Mouse (Mus musculus) adrenal gland, postnatal 4 days (tissue): ENCODE measurements around the gene Smc1a. TPM values are rescaled to one million over a fixed set of nuclear protein-coding genes. Genes with fewer than 3 reads are reported as not detected.

Source experiments
- DNase-seq, 2 experiments: peaks; one replicate each; pipeline ENCODE4 v3.0.0; 2021 to 2022; ENCODE audit warnings: low spot score in 2 of 2, mixed read lengths in 2 of 2
- long read RNA-seq, 2 experiments: library from polyadenylated mRNA; stranded (forward); transcript quantifications; one replicate each; pipeline ENCODE4 v2.0.0; 2021
- total RNA-seq, 2 experiments: library from RNA; stranded (reverse); gene quantifications; 2 replicates each; pipeline ENCODE4 v1.2.3; 2021

Smc1a gene
- 10 to 100 TPM; 75.4 to 85.8 TPM for total RNA-seq
- long read RNA-seq, experiment 1, full-length matches to known transcripts, result 12 of 22 reads
- long read RNA-seq, experiment 1, partial matches to known transcripts, result 7 of 22 reads
- long read RNA-seq, experiment 1, other reads (novel, unspliced or antisense), result 3 of 22 reads
- long read RNA-seq, experiment 2, full-length matches to known transcripts, result 56 of 110 reads
- long read RNA-seq, experiment 2, partial matches to known transcripts, result 43 of 110 reads
- long read RNA-seq, experiment 2, other reads (novel, unspliced or antisense), result 11 of 110 reads

GRCm38 (mm10) chrX:152016151-152017145, at the start of gene Smc1a, which contains the start of gene Ribc1:
TSS of gene Smc1a (plus strand) at chrX:152016428.
TSS of gene Ribc1 (minus strand) at chrX:152016295.
- peak; percentile 42 to 65 for DNase-seq

DNA sequence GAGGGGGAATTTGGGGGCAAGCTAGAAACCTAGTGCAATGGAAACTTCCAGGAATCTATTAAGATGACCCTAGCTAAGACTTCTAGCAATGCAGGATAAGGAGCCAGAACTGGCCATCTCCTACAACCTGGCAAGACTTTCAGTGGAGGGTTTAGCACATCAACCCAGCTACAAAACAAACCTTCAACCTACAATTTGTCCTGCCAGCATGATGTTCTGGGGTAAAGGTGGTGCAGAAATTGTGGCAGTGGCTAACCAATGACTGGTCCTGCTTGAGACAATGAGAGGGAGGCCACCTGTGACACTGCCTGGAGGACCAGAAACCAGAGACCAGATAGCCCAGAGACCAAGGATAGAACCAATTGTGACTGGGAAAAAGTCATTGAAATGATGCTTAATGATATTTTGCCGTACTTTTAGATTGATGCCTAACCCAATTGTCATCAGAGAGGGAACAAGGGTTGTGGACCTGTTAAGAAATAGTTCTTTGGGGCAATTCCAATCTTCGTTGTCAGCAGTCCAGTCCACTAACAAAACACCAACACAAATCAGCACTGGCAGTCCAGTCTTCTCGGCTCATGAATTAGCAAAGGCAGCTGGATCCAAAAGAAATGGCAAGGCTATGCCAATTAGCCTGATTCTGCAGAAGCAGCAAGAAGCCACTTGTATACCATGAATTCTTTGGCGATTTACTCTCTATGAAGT, 17.1 kb upstream of the Smc1a start:
- DNase-seq, result no peak

DNA sequence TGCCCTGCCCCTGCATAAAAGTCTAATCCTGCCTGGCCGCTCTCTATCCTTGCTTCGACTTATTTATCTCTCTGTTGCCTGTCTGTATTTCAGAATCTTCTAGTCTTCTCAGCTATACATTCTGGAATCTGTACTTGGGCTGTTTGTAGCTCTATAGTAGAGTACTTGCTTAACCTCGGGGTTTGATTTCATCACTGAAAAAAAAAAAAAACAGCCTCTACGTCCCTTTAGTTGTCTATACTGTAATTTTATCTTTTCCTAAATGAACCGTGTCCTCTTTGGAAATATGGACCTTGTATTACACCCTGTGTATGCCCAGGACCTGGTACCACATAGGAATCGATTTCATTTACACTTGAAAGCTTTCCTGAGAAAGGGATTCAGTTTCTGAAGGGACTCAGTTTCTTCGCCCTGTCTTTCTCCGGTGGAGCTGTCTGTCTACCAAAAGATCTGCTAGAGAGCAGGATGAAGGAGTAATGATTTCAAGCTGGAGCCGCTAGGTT, 15.0 kb upstream of the Smc1a start:
- no peak for DNase-seq

- peak; percentile 40 to 69 for DNase-seq
Measured at GRCm38 (mm10) chrX:152001737-152002710, 14.2 kb upstream of the Smc1a start, which contains the start of gene Hsd17b10. TSS of gene Hsd17b10 (plus strand) at chrX:152001845.

- DNase-seq, result no peak
Measured at GRCm38 (mm10) chrX:152002865-152003264, 13.4 kb upstream of the Smc1a start.

- no peak for DNase-seq
Measured at GRCm38 (mm10) chrX:152007863-152008262, 8.4 kb upstream of the Smc1a start.

DNA sequence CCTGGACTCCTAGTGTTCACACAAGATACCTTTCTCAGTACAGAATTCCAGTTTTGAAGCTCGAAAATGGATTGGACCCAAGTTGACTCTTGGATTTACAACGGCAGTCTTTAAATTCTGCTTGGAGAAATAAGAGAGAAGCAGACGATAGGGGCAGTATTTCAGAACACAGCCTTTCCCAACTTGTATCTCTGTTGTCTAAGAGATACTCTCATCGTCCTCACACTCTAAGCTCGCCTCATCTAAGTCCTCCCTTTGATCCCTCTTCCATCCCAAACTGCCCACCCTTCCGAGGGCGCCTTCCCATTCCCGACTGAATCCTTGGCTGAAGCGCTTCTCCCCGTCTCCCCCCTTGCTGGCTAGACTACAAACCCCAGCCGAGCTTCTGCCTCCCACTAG, 477 bp upstream of the Smc1a start:
- no peak for DNase-seq

DNA sequence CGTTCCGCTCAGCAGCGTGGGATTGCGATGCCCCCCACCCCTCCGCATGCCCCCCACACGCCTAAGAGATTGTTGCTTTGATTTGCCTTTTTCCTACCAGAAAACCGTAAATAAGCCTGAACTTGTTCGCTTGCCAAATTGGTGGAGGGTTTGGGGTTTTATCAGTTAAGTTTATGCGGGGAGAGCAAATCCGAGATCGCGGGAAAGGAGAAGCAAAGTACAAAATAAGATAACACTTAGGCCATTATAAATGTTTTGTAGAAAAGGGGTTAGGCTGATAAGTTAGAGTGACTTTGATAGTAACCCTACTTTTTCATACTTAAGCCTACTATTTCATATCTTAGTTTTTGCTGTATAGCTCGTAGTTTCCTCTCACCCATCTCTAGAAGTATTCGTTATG, 958 bp downstream of the Smc1a start:
- no peak for DNase-seq

- DNase-seq, result no peak
Measured at GRCm38 (mm10) chrX:152019294-152019693, 3.1 kb downstream of the Smc1a start.

DNA sequence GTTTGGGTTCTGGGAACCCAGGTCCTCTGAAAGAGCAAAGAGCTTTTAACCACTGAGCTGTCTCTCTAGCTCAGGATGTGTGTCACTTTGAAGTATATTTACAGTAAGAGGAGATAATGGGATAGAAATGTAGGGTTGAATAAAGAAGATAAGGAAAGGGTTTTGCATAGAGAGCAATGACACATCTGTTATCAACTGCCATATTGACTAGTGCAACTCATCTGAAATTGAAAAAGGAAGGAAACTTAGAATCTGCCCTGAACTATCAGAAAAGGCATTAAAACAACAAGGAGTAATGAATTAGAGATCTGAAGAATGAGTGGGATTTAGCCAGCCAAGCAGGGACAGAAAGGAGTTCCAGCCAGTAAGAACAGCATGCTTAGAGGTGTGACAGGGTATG, 23.6 kb downstream of the Smc1a start:
- no peak for DNase-seq

DNA sequence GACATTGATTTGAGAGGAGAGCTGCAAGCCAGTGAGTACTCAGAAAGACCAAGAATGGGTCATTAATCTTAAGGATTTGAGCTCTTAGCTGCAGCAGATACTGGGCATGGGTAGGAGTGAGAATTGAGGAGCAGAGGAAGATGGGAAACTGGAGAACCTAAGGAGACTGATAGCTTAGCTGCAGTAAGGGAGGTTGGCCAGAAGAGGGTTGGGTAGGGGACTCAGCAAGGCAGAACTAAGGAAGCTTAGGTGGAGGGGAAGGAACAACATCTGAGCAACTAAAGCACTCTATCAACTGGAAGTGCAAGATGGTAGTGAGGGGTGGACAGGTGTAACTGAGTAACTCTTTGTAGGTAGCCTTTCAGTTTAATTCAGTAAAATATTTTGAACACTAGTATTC, 31.0 kb downstream of the Smc1a start:
- no peak for DNase-seq

DNA sequence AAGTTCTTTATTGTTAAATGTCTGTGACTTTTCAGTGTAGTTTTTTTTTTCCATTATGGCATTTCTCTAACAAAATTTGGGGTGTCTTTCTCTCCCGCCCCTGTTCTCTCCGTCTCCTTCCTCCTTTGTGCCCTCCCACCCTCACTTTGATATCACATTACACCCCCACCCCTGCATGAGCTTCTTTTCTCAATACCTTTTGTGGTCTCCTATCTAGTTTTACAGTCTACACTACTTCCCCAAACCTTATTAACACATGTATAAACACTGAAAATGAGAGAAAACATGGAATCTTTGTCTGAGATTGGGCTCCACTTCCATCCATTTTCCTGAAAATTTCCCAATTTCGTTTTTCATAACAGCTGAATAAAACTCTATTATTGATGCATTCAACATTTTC, 36.3 kb downstream of the Smc1a start:
- no peak for DNase-seq

- no peak for DNase-seq
Measured at GRCm38 (mm10) chrX:152054094-152054493, 37.9 kb downstream of the Smc1a start.

GRCm38 (mm10) chrX:152065674-152066073, 49.4 kb downstream of the Smc1a start:
- no peak for DNase-seq

- no peak for DNase-seq
Measured at GRCm38 (mm10) chrX:152067789-152068188, 51.6 kb downstream of the Smc1a start.

GRCm38 (mm10) chrX:152089832-152090614, 73.8 kb downstream of the Smc1a start:
- DNase-seq, result peak in 1 of 2 experiments; percentile 4

GRCm38 (mm10) chrX:152097572-152097971, 81.3 kb downstream of the Smc1a start:
- DNase-seq, result no peak
